Comparison of ENCODE assay signal across 8 mouse cellular contexts in the genomic region with DNA sequence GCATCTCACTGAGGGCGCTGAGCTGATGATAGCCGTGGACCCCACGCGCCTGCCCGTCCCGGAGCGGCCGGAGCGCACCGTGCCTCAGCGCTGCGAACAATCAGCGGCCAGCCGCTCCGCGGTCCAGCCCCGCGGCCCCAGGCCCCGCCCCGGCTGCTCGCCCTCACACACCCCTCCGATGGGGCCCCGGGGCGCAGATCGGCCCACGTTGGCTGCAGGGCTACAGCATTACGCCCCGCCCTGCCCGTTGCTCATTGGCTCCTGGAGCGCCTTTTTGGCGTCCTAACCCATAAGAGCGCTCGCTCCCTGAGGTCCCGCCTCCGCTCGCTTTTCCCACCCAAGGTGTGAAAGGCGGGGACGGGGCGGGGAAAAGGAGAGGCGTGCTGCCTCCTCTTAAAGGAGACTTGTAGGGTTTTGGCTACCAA. TPM values are rescaled to one million over a fixed set of nuclear protein-coding genes. Genes with fewer than 3 reads are reported as not detected.
DNase-seq lines count a peak whose midpoint lies in the region; ATAC-seq and TF ChIP-seq lines count a peak whose summit lies in the region.

TSS of gene Lrig1 (minus strand) at position 92 of the 425 bp plus-strand sequence.

- ATAC-seq in limb, embryonic 12.5 days (ENCODE audit: insufficient number of reproducible peaks, insufficient read depth, low FRiP score, low TSS enrichment, low read depth), result peak; percentile 98
- ATAC-seq in midbrain, embryonic 14.5 days (ENCODE audit: low FRiP score, low TSS enrichment), result peak; percentile 99

- H3K4me2 ChIP-seq in limb, embryonic 12.5 days, result peak within 1 kb of the TSS; percentile 82
- peak within 1 kb of the TSS; percentile 81 for H3K4me2 ChIP-seq in midbrain, embryonic 14.5 days (ENCODE audit: low read length)

- peak; percentile 98 for DNase-seq in 3134 (ENCODE audit: extremely low read depth, insufficient read length, low spot score)
- DNase-seq in brain, adult 2 months (ENCODE audit: low read depth, low spot score), result peak; percentile 100
- DNase-seq in heart, adult 8-10 months (ENCODE audit: low spot score), result peak; percentile 98
- DNase-seq in kidney, adult 8-10 months, result peak; percentile 99
- peak; percentile 100 for DNase-seq in midbrain, embryonic 14.5 days
- DNase-seq in spleen, adult 12 weeks (ENCODE audit: low spot score), result peak; percentile 92

- H3K4me1 ChIP-seq in embryonic fibroblast, embryonic 13.5 days (ENCODE audit: control insufficient read depth, insufficient read depth, low read length), result peaks cover 16% of the 10 kb centered on the region; the same call in 1 of the 2 replicates
- peaks cover 44% of the 10 kb centered on the region for H3K4me1 ChIP-seq in limb, embryonic 12.5 days (replicated peaks)
- peaks cover 29% of the 10 kb centered on the region for H3K4me1 ChIP-seq in midbrain, embryonic 14.5 days (ENCODE audit: control insufficient read depth, insufficient read depth, low read length)

- no peak for TF ChIP-seq CTCF in embryonic fibroblast, embryonic 13.5 days (IDR thresholded peaks at IDR 0.05; ENCODE audit: borderline replicate concordance, insufficient read depth, low read length)

- H3K4me3 ChIP-seq in embryonic fibroblast, embryonic 13.5 days (ENCODE audit: insufficient read depth, low read length), result peak within 1 kb of the TSS; percentile 71
- H3K4me3 ChIP-seq in limb, embryonic 12.5 days (replicated peaks), result peak within 1 kb of the TSS; percentile 97
- H3K4me3 ChIP-seq in midbrain, embryonic 14.5 days (replicated peaks; ENCODE audit: low read depth, low read length), result peak within 1 kb of the TSS; percentile 86

- peak; percentile 97 for TF ChIP-seq POLR2A in embryonic fibroblast, embryonic 13.5 days (IDR thresholded peaks at IDR 0.05; ENCODE audit: low read depth, low read length)

- WGBS in limb, embryonic 12.5 days, result under 1% methylated on average over 40 of the region's 40 CpGs
- under 1% methylated on average over 40 of the region's 40 CpGs for WGBS in midbrain, embryonic 14.5 days

- peak within 1 kb of the TSS; percentile 97 for H3K9ac ChIP-seq in limb, embryonic 12.5 days (replicated peaks)
- H3K9ac ChIP-seq in midbrain, embryonic 14.5 days (replicated peaks; ENCODE audit: low read length), result peak within 1 kb of the TSS; percentile 84

- H3K27ac ChIP-seq in embryonic fibroblast, embryonic 13.5 days (ENCODE audit: insufficient read depth, low read length), result peak within 1 kb of the TSS; percentile 82
- peak within 1 kb of the TSS; percentile 93 for H3K27ac ChIP-seq in limb, embryonic 12.5 days
- H3K27ac ChIP-seq in midbrain, embryonic 14.5 days (replicated peaks; ENCODE audit: low read depth, low read length), result peak within 1 kb of the TSS; percentile 87

- H3K27me3 ChIP-seq in limb, embryonic 12.5 days, result peaks cover 15% of the 10 kb centered on the region; the same call in 1 of the 2 replicates
- H3K27me3 ChIP-seq in midbrain, embryonic 14.5 days (ENCODE audit: control insufficient read depth, insufficient read depth, low read length), result no peaks in the 10 kb centered on the region

- no peaks in the 10 kb centered on the region for H3K9me3 ChIP-seq in limb, embryonic 12.5 days
- no peaks in the 10 kb centered on the region for H3K9me3 ChIP-seq in midbrain, embryonic 14.5 days (ENCODE audit: control insufficient read depth, low read length)

- no peaks in the 10 kb centered on the region for H3K36me3 ChIP-seq in limb, embryonic 12.5 days
- no peaks in the 10 kb centered on the region for H3K36me3 ChIP-seq in midbrain, embryonic 14.5 days (ENCODE audit: control insufficient read depth, insufficient read depth, low read length)

RNA-seq across cellular contexts. Expression of gene Lrig1, which starts in this region (rescaled TPM):
- polyA plus RNA-seq in embryonic fibroblast, embryonic 13.5 days (2011; ENCODE audit: insufficient read length, low read depth, missing spikeins), result 34.6 and 44.5 TPM in 2 replicates
- total RNA-seq in heart, adult 8-10 months (2022), result 10 to 100 TPM; 27.0 to 36.3 (median 32.2) TPM
- polyA plus RNA-seq in limb, embryonic 12.5 days (2016; fragmentation: Nextera tagmentation; extraction: Ambion mirVana), result 20.5 and 25.0 TPM in 2 replicates
- polyA plus RNA-seq in midbrain, embryonic 14.5 days (2014; fragmentation: Nextera tagmentation; extraction: Ambion mirVana), result 17.1 and 18.7 TPM in 2 replicates

Comparison
In these comparisons a context has a peak if more than half of its experiments do, and no peak if none do; other contexts are left out.
1. Peak in every context shown above with its lines: DNase-seq, ATAC-seq, H3K4me3 ChIP-seq and H3K27ac ChIP-seq.